Mouse (Mus musculus): ENCODE measurements at regions not wholly inside any gene's neighbourhood (a gene's known extent, or its start where the extent isn't known, plus 50 kb on each side); places are given as distances from the start of the nearest gene placed in this dataset.

- no peak for DNase-seq (ENCODE audit: low spot score in 2 of 2)
These were observed 332.1 kb upstream of the Nfe2l3 start for GRCm38 (mm10) chr6:51100341-51100740.

- DNase-seq (ENCODE audit: low spot score in 2 of 2): peak; percentile 51 to 61
These were observed 329.2 kb upstream of the Nfe2l3 start for GRCm38 (mm10) chr6:51103236-51103635.

- DNase-seq (ENCODE audit: low spot score in 2 of 2): peak; percentile 62 to 78
These were observed 328.1 kb upstream of the Nfe2l3 start for GRCm38 (mm10) chr6:51104336-51104735.

GRCm38 (mm10) chr6:51108336-51108956 is 324.0 kb upstream of the Nfe2l3 start:
- DNase-seq (ENCODE audit: low spot score in 2 of 2): no peak

DNA sequence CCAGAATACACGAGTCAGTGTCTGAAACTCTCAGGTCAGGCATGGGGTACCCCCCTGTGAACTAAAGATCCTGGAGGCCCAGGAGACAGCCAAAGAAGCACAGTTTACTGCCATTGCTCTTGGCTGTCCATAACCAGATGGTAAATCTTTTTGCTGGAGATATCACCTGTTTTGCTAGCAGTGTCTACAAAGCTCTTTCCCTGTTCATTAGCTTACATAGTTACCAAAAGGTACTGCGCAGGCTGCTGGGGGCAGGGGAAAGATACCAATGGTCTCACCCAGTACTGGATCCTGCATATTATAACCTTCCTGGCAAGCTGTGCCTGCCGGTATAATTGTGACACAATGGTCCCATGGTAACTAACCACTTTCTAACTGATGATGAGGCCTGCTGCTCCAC is 321.9 kb upstream of the Nfe2l3 start:
- no peak for DNase-seq (ENCODE audit: low spot score in 2 of 2)

DNA sequence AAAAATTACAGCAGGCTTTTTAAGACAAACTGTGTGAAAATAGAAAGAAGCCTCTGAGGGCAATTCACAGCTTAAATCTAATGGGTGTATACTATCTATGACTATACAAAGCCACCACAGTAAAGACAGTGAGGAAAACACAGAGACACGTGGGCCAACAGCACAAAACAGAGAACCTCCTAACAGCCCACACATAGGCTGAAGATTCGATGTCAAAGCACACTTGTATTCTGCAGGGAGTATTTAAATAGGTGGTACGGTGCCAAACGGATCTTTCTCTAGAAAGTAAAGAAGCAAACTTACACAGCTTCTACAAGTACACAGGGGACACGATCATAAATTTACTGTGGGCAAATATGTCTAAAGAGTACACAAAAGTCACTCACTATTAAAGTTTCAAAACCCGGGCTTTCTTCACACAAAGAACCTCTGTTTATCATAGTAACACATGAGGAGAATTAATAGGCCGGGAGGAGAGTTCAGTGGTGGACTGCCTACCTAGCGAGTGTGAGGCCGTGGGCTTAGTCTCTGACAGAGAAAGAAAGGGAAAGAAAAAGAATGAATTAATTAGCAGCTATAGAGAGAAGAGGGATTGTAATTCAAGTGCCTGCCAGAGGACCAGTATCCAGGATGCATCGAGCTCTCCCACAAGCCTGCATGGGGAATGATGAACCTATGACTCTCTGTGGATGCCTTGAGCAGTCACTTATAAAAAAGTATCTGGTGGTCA is 317.7 kb upstream of the Nfe2l3 start:
- no peak for DNase-seq (ENCODE audit: low spot score in 2 of 2)

DNA sequence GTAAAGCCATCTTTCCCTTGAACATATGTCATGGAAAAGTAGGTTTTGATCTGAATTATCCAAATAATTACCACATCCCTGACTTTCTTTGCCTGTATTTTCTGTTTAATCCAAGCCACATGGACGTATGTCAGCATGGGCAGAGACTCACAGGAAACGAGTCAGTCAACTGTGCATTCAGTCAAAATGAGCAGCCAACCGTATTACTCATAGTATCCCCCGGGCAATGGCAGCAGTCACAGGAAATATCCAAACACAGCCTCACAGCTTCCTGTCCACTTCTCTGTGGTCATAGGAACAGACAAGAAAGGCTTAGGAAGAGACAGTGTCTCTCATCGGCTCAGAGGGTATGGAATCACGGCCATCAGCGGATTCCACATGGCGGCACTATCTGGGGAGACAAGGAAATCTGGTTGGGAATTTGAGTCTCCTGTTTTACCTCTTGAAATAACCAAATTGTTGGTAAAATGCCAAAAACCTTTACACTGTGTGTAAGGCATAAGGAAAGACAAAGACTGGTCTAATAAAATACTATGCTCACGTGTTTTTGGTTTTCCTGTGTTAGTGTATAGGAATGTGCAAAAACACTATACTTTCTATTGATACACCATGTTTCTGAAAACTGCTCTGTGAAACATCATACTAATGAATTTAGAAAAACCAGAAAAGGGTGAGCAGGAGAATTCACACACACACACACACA is 313.5 kb upstream of the Nfe2l3 start:
- DNase-seq (ENCODE audit: low spot score in 2 of 2): peak in 1 of 2 experiments; percentile 21

DNA sequence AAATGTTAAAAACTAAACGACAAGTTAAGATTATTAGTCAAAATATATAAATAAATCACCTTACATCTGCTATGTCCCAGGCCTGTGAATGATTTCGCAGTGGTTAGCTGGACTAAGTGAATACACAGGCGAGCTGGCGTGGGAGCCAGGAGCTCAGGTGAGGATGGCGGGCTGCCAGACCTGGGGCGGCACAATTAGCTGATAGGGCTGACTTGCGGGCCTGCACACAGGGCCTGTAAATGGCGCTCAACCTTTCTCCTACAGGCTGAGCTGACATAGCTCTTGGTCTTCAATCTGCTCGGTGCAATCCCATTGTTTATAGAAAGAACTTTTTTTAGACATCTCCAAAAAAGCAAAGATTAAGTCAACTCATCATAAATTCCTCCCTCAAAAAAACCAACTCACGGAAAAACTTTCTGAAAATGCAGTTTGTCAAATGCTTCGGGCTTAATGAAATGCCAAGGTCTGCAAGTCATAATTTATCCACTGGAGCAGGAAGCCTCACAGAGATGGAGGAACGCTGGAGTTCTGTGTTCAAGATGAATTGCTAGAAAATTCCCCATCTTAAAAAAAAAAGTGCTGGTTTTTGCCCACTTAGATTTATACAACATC is 312.7 kb upstream of the Nfe2l3 start:
- no peak for DNase-seq (ENCODE audit: low spot score in 2 of 2)

- no peak for DNase-seq (ENCODE audit: low spot score in 2 of 2)
These were observed 309.5 kb upstream of the Nfe2l3 start for GRCm38 (mm10) chr6:51122941-51123340.

- DNase-seq (ENCODE audit: low spot score in 2 of 2): no peak
These were observed 304.6 kb upstream of the Nfe2l3 start for GRCm38 (mm10) chr6:51127851-51128250.

GRCm38 (mm10) chr6:51129096-51129495 is 303.4 kb upstream of the Nfe2l3 start:
- DNase-seq (ENCODE audit: low spot score in 2 of 2): no peak

DNA sequence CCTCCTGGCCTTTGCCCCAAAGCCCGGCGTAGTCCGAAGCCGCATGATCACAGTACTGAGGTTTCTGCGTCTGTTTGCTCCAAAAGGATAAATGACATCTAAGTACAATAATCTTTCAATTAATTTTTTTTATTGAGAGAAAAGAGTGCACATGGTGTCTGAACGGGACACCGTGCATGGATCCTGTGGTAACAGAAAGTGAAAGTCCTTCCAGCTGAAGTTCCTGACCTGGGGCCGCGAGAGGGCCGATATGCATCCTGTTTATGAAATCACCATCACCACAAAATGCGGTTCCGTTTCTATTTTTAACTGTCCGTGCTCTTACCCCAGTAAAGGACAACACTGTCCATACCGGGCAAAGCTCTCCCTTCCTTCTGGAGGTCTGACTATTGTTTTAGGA is 302.9 kb upstream of the Nfe2l3 start:
- peak; percentile 75 for DNase-seq (ENCODE audit: low spot score in 2 of 2)

- DNase-seq (ENCODE audit: low spot score in 2 of 2): no peak
These were observed 287.7 kb upstream of the Nfe2l3 start for GRCm38 (mm10) chr6:51144762-51145161.

DNA sequence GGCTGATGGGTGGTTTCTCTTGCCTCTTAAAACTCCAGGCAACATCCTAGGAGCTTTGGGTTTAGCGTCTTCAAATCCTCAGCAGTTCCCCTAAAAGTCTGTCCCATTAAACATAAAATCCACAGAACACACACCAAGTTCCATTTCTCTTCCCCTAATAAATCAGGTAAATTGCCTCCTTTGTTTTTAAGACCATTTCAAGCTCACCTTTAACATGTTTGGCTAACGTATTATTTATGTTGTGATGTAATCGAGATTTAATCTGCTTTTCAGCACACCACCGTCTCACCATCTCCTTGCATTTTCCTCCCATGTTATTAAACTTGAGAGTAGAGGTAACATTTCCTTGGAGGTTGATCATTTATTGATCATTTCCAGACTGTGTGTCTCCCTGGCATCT is 286.6 kb upstream of the Nfe2l3 start:
- DNase-seq (ENCODE audit: low spot score in 2 of 2): no peak

GRCm38 (mm10) chr6:51148821-51149220 is 283.6 kb upstream of the Nfe2l3 start:
- DNase-seq (ENCODE audit: low spot score in 2 of 2): no peak

DNA sequence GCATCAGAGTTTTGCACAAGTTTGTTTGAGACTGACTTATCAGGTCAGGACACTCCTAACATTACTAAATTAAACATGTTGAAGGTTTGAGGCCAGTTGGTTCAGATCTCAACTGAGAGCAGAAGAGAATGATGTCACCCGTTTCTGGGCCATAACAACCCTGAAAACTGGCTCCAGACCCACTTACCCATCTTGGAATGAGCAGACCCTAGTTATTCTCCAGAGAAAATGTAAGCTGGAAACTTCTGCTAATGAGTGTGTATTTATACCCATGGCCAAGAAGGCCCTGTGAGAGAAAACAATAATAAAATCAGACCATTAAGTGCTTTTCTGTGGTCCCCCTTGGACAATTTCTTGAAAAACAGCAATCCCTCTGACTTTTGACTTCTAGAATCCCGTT is 282.4 kb upstream of the Nfe2l3 start:
- peak; percentile 59 to 71 for DNase-seq (ENCODE audit: low spot score in 2 of 2)

GRCm38 (mm10) chr6:51150486-51150885 is 282.0 kb upstream of the Nfe2l3 start:
- no peak for DNase-seq (ENCODE audit: low spot score in 2 of 2)

- no peak for DNase-seq (ENCODE audit: low spot score in 2 of 2)
These were observed 281.6 kb upstream of the Nfe2l3 start for GRCm38 (mm10) chr6:51150916-51151315.

DNA sequence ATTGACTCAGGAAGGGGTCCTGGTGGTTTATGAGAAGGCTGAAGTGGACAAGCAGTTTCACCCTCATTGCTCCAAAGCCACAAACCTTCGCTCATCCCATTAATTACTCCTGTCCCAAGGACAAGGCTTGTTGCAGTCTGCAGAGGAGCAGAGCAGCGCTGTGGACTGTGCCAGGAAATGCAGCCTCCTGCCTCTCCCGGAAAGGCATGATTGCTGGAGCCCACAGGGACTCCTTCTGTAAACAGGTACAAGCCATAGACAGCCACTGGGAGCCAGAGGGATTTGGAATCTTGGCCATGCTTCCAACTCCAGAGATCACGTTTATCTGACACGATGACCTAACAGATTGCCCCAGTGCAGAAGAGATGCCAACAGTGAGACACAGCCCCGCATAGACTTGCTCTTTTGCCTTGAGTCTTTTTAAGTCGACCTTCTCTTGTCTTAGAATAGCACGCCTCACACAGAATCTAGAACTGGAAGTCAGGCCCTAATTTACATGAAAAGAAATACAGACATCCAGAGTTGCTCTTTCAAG is 275.6 kb upstream of the Nfe2l3 start:
- DNase-seq (ENCODE audit: low spot score in 2 of 2): no peak

DNA sequence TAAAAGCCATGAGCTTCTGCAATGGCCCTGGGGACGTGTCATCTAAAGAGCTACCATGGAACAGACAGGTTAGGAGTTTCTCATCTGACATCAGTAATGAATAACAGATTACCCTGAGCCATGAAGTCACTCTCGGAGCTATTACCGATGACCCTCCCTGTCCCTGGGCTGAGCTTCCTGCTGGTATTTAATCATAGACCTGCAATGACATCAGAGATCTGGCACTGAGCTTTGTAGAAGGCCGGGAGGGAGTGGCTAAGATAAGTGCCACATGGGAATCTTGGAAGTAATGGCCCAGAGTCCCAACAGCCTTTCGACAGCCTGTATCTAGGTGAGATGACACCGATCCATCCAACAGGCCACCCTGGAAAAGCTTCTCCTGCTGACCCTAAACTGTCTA is 271.3 kb upstream of the Nfe2l3 start:
- DNase-seq (ENCODE audit: low spot score in 2 of 2): peak in 1 of 2 experiments; percentile 25

GRCm38 (mm10) chr6:51162208-51163082 is 270.0 kb upstream of the Nfe2l3 start:
- peak; percentile 52 to 70 for DNase-seq (ENCODE audit: low spot score in 2 of 2)
